Mouse (Mus musculus): ENCODE data around the gene Slc8b1. TPM values are rescaled to one million over a fixed set of nuclear protein-coding genes. Genes with fewer than 3 reads are reported as not detected.
A peak's percentile ranks its signal among the peaks of the same experiment; 100 is the strongest.

The Slc8b1 gene
- total and polyA plus RNA-seq, 2 experiments from 2014 or later, result 1.9 to 2.5 TPM

DNA sequence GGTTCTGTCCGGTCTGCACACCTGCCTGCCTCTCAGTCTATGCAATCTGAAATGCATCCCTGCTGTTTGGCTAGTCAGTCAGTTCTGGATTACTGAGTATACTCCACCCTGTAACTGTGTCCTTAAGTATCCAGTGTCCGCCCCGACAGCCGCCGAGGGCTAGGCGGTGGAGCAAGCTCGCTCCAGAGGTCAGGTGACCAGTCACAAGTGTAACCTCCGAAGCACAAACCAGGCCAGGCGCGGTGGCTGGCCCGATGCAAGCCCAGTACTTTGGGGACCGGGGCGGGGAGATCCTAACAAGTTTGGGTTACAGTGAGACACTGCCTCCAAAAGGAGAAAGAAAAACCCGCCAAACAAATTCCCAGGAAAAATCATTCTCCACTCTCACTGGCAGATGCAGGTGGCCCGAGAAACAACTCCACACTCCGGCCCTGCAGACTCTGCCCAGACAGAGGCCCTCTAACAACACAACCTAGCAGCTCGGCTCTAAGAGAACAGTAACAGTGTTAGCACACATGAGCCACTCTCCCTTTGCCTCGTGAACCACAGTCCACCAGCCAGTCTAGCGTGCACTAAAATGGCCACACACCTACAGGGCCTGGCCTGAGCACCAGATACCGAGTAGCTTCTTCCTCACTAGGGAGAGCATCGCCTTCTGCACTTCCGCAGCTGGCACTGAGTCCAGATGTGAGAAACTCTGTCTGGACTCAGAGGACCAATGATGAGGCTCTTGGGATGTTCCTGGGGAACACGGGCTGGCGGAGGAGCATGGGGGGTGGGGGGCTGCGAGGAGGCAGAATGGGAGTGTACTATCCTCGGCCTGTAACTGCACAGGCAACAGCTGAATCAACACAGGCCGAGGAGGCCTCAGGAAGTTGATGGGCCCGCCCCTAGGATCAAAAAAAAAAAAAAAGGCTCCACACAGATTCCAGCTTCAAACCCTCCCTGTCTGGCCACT, 52.3 kb downstream of the Slc8b1 start:
- Histone ChIP-seq H3K4me1 (ENCODE audit: insufficient read depth, low read length) (peaks cover 18% of the 10 kb centered on the region), H3K4me2 (ENCODE audit: low read depth, low read length, poor library complexity, severe bottlenecking) (no peak overlapping the region), H3K9ac (replicated peaks; ENCODE audit: low read length, poor library complexity, severe bottlenecking) (no peak overlapping the region), H3K27me3 (ENCODE audit: insufficient read depth, low read length) (no peaks in the 10 kb centered on the region), H3K4me3 (ENCODE audit: low read depth, low read length) (no peak overlapping the region), H3K36me3 (ENCODE audit: insufficient read depth, low read length) (no peaks in the 10 kb centered on the region), H3K27ac (ENCODE audit: low read depth, low read length) (no peak overlapping the region), H3K9me3 (ENCODE audit: low read length) (no peaks in the 10 kb centered on the region)
- ATAC-seq (ENCODE audit: low FRiP score), result no peak
- TF ChIP-seq CTCF (IDR thresholded peaks at IDR 0.05), result no peak
- WGBS, result 67% methylated on average over 28 of the region's 28 CpGs
- DNase-seq (ENCODE audit: low spot score), result no peak

DNA sequence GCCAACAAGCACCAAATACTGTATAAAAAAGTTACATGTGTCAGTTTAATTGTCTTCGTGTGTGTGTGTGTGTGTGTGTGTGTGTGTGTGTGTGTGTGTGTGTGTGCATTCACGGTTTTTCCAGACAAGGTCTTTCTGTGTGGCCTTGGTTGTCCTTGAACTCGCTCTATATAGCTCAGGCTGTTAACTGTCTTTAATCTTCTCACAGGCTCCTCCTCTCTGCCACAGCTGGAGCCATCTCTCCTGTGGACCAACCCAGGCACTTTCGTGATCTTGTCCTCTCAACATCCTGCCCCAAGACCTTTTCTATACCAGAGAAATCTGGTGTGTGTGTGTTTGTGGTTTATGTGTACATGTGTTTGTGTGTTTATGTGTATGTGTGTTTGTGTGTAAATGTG, 52.9 kb downstream of the Slc8b1 start:
- Histone ChIP-seq H3K9me3 (ENCODE audit: low read length) (no peaks in the 10 kb centered on the region), H3K27ac (ENCODE audit: low read depth, low read length) (no peak overlapping the region), H3K36me3 (ENCODE audit: insufficient read depth, low read length) (no peaks in the 10 kb centered on the region), H3K4me2 (ENCODE audit: low read depth, low read length, poor library complexity, severe bottlenecking) (no peak overlapping the region), H3K9ac (replicated peaks; ENCODE audit: low read length, poor library complexity, severe bottlenecking) (no peak overlapping the region), H3K27me3 (ENCODE audit: insufficient read depth, low read length) (no peaks in the 10 kb centered on the region), H3K4me3 (ENCODE audit: low read depth, low read length) (no peak overlapping the region), H3K4me1 (ENCODE audit: insufficient read depth, low read length) (peaks cover 24% of the 10 kb centered on the region)
- TF ChIP-seq CTCF (IDR thresholded peaks at IDR 0.05), result no peak
- ATAC-seq (ENCODE audit: low FRiP score), result no peak
- WGBS, result 63% methylated on average over 4 of the region's 4 CpGs
- DNase-seq (ENCODE audit: low spot score), result no peak

DNA sequence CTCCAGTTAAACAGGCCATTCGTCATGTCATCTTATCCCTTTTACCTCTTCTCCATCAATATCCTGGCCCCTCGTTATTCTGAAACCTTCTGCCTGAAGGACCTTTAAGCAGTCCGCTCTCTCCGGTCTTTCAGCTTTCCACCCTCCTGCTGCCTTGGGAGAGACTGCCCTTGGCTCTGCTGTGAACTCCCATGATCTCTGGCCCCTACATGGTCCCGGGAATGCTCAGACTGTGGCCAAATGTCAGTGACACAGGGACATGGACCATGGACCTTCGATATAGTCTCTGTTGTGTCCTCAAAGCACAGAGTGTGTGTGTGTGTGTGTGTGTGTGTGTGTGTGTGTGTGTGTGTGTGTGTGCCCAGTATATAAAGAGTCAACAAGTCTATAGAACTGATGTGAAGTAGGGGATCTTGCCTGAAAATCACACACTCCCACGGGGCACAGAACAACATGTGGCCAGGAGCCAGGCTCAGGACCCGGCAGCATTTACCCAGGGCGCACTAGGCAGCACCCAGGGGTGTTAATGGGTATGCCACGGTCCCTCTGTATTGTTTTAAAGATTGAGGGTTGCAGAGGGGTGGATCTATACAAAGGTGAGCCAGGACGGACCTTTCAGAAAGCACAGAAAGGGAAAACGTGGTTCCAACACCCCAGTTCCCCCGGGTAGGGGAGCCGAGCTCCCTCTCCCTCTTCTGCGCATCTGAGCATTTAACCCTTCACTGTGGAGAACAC, 54.4 kb downstream of the Slc8b1 start:
- ATAC-seq (ENCODE audit: low FRiP score) (no peak), DNase-seq (ENCODE audit: low spot score) (no peak)
- no peak overlapping the region for H3K9ac ChIP-seq (replicated peaks; ENCODE audit: low read length, poor library complexity, severe bottlenecking)
- no peaks in the 10 kb centered on the region for H3K27me3 ChIP-seq (ENCODE audit: insufficient read depth, low read length)
- peak overlapping the region; percentile 79 for H3K27ac ChIP-seq (ENCODE audit: low read depth, low read length)
- TF ChIP-seq CTCF (IDR thresholded peaks at IDR 0.05), result no peak
- H3K4me2 ChIP-seq (ENCODE audit: low read depth, low read length, poor library complexity, severe bottlenecking), result no peak overlapping the region; the same call in 1 of the 2 replicates
- peaks cover 24% of the 10 kb centered on the region for H3K4me1 ChIP-seq (ENCODE audit: insufficient read depth, low read length)
- H3K4me3 ChIP-seq (ENCODE audit: low read depth, low read length), result no peak overlapping the region
- 39% methylated on average over 14 of the region's 15 CpGs for WGBS
- H3K36me3 ChIP-seq (ENCODE audit: insufficient read depth, low read length), result no peaks in the 10 kb centered on the region
- no peaks in the 10 kb centered on the region for H3K9me3 ChIP-seq (ENCODE audit: low read length)

DNA sequence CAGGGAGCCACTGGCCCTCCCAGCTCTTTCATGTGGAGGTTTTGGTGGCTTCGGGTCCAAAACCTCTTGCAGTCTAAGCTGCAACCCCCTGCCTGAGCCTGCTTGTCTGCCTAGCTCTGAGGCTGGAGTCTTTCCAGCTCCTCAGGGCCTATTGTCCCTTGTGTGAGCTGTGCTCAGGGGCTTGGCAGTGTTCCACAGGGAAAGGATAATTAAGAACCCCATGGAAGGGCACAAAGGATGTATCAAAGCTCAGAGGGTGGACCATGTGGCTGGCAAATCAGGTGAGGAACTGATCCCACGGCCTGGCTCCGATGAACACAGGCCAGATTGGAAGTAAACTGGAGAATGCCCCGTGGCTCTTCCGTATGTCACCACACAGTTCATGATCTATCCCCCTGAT, 55.1 kb downstream of the Slc8b1 start:
- ATAC-seq (ENCODE audit: low FRiP score) (peak; percentile 48), DNase-seq (ENCODE audit: low spot score) (peak; percentile 93)
- Histone ChIP-seq H3K4me1 (ENCODE audit: insufficient read depth, low read length) (peaks cover 26% of the 10 kb centered on the region), H3K9ac (replicated peaks; ENCODE audit: low read length, poor library complexity, severe bottlenecking) (no peak overlapping the region), H3K4me3 (ENCODE audit: low read depth, low read length) (no peak overlapping the region), H3K4me2 (ENCODE audit: low read depth, low read length, poor library complexity, severe bottlenecking) (no peak overlapping the region; the same call in 1 of the 2 replicates), H3K9me3 (ENCODE audit: low read length) (no peaks in the 10 kb centered on the region), H3K36me3 (ENCODE audit: insufficient read depth, low read length) (no peaks in the 10 kb centered on the region), H3K27me3 (ENCODE audit: insufficient read depth, low read length) (no peaks in the 10 kb centered on the region), H3K27ac (ENCODE audit: low read depth, low read length) (peak overlapping the region; percentile 79)
- WGBS, result 28% methylated on average over 5 of the region's 5 CpGs
- TF ChIP-seq CTCF (IDR thresholded peaks at IDR 0.05), result no peak

GRCm38 (mm10) chr5:120566681-120567252, 55.8 kb downstream of the Slc8b1 start:
- Histone ChIP-seq H3K9me3 (ENCODE audit: low read length) (no peaks in the 10 kb centered on the region), H3K27me3 (ENCODE audit: insufficient read depth, low read length) (no peaks in the 10 kb centered on the region), H3K4me3 (ENCODE audit: low read depth, low read length) (no peak overlapping the region), H3K4me2 (ENCODE audit: low read depth, low read length, poor library complexity, severe bottlenecking) (peak overlapping the region; percentile 22; the same call in 1 of the 2 replicates), H3K9ac (replicated peaks; ENCODE audit: low read length, poor library complexity, severe bottlenecking) (no peak overlapping the region), H3K27ac (ENCODE audit: low read depth, low read length) (peak overlapping the region; percentile 79), H3K36me3 (ENCODE audit: insufficient read depth, low read length) (no peaks in the 10 kb centered on the region), H3K4me1 (ENCODE audit: insufficient read depth, low read length) (peaks cover 29% of the 10 kb centered on the region)
- TF ChIP-seq CTCF (IDR thresholded peaks at IDR 0.05), result no peak
- peak; percentile 60 for DNase-seq (ENCODE audit: low spot score)
- no peak for ATAC-seq (ENCODE audit: low FRiP score)
- 49% methylated on average over 9 of the region's 9 CpGs for WGBS

All from midbrain, postnatal 0 days (tissue).